Mouse (Mus musculus) CH12F3 (cell line): ENCODE results near the gene Twnk.

ENCODE experiments used
- in situ Hi-C: fragments of 300-500 bp; cut with MboI; formaldehyde crosslinking; loops from 2 replicates; pipeline ENCODE4 v1.14.3; 2020; ENCODE audit warnings: low sequenced_read_pairs

Twnk gene

GRCm38 (mm10) chr19:45005444-45005843 lies at the start of gene Twnk:
Twnk (plus strand) TSS chr19:45005663.
- in situ Hi-C loops, result no loop called here

DNA sequence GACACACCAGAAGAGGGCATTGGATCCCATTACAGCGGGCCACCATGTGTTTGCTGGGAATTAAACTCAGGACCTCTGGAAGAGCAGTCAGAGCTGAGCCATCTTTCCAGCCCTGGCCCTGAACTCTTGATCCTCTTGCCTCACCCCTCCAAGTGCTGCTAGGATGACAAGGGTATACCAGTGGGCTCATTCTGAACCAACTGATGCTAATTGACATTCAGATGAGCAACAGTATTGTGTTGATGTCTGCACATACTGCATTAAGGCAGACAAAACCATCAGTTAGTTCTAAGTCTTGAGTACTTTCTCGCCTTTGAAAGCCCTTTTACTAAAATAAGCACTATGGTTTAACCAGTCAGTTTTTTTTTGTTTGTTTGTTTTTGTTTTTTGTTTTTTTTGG lies 45.8 kb upstream of the Twnk start:
- in situ Hi-C loops, result no loop called here

- in situ Hi-C loops, result no loop called here
Observed at GRCm38 (mm10) chr19:44965978-44966377, 39.5 kb upstream of the Twnk start.

DNA sequence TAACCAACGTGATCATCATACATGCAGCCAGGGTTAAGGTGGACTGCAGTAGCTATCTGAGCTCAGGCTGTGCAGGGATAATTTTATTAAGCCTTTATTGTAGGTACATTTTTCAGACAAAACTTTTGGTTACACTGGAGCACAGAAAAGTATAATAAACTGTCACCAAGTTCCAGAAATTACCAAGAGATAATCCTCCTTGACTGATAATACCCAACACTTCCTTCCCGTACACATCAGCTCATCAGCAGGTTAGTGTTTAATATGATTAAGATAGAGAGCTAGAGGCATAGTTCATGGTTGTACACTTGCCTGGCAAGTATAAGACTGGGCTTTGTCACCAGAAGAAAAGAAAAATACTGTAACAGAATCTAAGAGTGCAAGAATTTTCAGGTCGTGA lies 37.1 kb upstream of the Twnk start:
- in situ Hi-C loops, result no loop called here

DNA sequence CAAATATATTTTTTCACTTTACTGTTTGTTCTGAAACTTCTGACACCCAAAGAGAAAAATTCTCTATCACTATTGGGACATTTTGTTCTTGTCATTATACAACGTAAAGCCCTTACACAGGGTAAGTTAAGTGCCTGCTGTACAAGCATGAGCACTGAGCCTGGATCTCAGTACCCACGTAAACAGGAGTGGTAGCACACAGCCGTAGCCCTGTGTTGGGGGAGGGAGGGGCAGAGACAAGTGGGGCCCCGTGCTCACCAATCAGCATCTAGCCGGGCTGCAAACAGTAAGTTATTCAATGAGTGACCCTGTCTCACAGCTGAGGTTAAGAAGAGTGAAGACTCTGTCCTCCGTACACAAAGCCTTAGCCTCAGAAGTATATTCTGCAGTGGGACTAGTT lies 28.8 kb upstream of the Twnk start:
- in situ Hi-C loops, result no loop called here

DNA sequence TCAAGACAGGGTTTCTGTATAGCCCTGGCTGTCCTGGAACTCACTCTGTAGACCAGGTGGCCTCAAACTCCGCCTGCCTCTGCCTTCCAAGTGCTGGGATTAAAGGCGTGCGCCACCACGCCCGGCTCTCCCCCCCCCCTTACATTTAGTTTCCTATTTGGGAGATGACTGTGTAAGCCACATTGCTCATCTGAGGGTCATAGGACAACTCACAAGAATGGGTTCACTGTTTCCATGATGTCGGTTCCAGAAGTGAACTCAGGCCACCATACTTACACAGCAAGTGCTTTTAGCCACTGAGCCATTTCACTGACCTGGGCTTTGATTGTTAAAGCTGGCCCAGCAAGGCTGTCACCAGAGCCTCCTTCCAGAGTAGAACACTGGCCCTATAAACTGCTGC lies 28.3 kb upstream of the Twnk start:
- in situ Hi-C loops, result no loop called here

DNA sequence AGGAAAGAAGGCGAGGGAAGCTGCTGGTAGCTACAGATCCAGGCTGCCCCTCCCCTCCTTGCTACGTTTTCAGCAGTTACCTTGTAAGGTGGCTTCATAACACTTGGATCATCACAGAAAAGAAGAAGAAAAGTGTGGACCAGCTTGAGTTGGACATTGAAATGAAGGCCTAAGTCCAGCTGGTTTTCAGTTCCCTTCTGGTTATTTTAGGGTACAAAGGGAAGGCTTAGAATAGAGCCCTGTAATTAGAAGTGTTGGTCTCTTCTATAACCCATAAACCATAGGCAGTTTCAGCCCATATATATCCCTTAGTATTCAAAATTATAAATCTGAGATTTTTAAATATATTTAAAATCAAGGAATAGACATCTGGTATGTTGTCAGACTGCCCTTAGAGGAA lies 24.7 kb upstream of the Twnk start:
- in situ Hi-C loops, result no loop called here

DNA sequence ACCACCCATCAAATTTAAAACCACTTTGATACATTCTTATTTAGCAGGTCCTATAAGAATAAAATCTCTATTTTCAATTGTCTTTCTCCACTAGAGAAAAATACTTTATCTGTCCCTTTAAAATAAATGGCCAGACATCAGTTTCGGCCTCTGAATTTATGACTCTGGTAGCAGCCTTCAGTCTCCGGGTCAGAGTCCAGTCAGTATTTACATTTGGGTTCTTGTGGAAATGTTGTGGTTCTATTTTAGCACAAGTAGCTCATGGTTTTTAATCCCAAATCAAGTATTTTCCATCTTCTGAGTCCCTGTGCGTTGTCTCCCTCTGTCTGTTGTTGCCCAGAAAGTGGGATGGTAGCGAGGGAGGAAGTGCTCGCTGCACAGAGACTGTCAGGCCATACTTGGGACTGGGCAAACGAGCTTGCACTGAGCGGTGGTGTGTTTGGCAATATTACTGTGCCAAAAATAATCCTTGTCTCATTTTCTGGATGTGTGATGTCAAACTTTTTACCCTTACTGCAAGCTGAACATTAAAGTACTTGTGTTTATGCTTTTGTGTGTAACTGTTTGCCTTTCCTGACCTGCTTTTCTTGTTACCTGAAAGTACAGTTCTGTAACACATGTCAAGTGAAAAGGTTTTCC lies 22.9 kb upstream of the Twnk start:
- in situ Hi-C loops, result no loop called here

- in situ Hi-C loops, result no loop called here
Observed at GRCm38 (mm10) chr19:44983366-44983765, 22.1 kb upstream of the Twnk start.

DNA sequence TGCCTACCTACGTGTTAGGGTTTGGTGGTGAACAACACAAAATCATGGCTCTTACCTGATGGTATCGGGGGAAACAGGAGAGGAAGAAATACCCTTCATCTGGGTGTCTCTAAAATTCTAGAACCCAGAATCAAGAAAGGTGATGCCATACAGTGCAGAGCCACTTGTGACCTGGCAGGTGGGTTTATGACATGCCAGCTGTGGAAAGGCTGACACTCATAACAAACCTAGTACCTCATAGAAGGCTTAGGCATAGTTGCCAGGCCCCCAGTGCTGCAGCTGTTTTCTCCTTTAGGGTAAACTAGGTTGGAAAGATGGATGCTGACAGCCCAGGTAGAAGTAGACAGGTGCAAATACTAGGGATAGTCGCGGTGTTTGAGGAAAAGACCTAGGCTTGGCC lies 21.0 kb upstream of the Twnk start:
- in situ Hi-C loops, result no loop called here

DNA sequence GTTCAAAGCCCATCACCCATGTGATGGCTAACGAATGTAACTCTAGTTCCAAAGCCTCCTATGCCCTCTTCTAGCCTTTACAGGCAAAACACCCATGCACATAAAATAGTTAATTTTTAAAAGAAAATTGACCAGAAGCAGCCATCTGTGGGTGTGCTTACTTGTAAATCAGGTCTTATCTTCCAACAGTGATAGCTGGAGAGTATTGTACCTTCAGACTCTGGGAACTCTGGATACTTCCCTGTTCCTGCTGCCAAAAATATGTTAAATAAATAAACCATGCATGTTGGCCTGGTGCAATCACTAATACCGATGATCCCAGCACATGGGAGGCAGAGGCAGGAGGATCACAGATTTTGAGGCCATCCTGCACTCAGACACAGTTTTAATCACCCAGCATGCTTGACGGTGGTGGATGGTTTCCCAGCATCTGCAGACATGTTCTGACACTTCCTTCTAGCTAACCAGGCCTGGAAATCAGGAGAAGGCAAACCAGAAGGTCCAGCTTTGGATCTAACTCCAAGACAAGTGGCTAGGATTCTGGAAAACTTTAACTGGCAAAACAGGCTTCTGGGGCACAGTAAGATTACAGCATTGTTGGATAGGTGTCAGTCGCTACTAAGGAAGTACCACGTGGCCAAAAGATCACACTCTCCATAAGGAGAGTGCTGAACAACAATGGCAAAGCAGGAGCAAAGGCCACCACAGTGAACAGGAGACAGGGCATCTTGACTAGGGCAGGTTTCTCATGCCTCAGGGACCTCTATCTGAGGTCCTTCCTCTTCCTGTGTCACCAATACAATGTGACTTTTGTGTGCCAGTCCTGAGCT lies 20.1 kb upstream of the Twnk start:
- in situ Hi-C loops, result no loop called here

GRCm38 (mm10) chr19:44987004-44987403 lies 18.5 kb upstream of the Twnk start:
- in situ Hi-C loops, result no loop called here

- in situ Hi-C loops, result no loop called here
Observed at GRCm38 (mm10) chr19:44987851-44988250, 17.6 kb upstream of the Twnk start.

GRCm38 (mm10) chr19:44988321-44988720 lies 17.1 kb upstream of the Twnk start:
- in situ Hi-C loops, result no loop called here

GRCm38 (mm10) chr19:44988831-44989566 lies 16.5 kb upstream of the Twnk start, which contains the start of gene Sema4g:
Sema4g (plus strand) TSS chr19:44989101.
- in situ Hi-C loops, result no loop called here

DNA sequence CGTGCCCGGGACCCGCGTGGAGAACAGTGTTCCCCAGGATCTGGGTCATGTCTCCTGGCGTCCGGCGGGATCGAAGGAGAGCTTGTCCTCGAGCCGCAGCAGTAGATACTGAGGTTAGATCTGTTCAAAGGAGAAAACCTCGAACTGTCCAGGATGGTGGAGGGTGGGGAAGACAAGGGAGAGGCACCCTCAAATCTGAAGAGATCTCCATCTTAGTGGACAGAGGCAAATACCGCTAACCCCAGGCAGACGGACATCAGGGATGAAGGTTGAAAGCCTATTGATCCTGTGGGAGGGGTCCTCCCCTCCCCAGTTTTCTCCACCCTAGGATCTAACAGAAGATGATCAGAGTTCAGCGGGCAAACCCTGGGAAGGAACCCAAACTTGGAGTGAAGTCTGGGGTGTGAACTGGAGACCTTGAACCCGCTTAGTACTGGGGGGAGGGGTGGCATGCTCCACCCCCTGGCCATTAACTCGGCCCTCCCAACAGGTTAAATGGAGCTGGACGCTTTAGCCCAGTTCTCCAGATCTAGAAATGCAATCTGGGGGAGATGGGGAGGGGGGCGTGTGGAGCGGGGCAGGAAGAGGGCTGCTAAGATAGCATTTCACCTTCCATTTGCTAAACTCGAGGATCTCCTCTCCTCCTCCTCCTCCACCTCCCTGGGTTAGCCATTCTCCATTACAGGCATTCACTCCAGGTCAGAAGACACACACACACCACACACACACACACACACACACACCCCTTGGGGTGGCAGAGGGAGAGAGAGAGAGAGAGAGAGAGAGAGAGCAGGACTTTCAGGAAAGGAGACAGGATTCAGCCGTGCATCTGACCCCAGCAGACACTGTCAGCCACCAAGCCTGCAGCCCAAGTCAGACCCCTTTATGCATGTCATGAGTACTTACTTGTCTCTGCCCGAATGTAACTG lies 15.6 kb upstream of the Twnk start:
- in situ Hi-C loops, result no loop called here

DNA sequence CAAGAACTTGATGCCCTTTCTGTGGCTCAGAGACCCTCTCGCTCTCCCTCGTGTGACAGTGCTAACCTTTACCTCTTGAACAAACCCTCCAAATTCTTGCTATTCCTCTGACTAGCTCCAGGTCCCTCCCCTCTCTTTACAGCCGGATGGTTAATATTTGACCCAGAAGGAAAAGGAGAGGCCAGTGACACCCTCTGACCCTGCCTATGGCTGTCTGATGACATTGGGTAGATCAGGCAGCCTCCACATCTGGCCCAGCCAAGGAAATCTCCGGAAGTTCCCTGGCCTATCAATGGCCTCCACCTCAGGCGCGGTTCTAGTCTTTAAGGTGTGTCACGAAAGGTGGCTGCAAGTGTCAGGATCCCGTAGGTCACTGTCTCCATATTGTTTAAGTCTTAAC lies 14.4 kb upstream of the Twnk start:
- in situ Hi-C loops, result no loop called here

DNA sequence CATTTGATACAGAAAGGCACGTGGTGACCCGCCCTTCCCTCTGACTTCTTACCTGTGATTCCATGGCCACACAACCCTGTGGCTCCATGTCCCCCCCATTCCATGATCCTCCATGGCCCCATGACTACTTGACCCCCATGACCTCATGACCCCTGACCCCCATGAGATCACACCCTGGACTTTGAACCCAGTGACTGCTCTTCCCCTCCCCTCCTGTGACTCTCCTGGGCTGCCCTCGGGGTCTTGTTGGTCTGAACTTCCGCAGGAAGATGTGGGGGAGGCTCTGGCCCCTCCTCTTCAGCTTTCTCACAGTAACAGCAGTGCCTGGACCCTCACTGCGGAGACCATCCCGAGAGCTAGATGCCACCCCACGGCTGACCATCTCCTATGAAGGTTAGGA lies 13.2 kb upstream of the Twnk start:
- in situ Hi-C loops, result no loop called here

DNA sequence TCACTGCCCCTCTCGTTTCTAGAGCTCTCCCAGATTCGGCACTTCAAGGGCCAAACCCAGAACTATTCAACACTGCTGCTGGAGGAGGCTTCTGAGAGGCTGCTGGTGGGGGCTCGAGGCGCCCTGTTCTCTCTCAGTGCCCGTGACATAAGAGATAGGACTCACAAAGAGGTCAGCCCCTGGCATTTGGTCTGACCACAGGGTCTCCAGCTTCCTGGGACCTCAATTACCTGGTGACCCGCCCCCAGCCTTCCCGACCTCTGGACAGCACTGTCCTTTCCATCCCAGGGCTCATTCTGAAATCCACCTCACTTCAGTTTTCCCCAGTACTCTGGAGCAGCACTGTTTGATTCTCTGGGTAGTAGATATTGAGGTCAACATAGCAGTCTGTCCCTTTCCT lies 12.8 kb upstream of the Twnk start:
- in situ Hi-C loops, result no loop called here

DNA sequence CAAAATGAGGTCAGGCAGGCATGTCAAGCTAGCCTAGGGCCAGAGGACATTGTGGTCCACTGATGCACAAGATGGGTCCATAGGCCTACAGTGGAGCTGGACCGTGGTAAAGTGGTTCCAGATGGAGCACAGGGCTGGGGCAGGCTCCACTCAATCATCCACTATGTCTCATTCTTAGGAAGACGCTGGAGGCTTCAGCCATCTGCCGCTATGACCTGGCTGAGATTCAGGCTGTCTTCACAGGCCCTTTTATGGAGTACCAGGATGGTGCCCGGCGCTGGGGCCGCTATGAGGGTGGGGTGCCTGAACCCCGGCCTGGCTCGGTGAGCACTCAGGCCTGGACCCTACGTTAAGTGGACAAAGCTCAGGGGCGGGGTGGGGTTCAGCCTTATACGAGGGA lies 7.7 kb upstream of the Twnk start:
- in situ Hi-C loops, result no loop called here

DNA sequence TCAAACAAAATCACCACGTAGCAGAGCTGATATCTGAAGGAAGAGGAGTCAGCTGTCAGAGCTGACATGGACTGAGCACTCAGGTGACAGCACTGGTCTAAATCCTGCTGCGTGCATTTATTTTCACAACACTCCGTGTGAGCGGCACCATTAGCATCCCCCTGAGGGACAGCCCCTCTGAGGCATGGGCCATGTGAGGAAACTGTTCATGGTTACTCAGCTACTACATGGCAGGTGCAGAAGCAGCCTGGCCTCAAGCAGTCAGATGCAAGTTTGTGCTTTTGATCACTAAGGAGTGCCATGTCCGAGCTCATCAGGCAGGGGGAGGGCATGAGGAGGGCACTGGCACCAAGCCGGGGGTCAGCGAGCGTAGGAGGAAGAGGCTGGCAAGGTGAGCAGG lies 5.8 kb upstream of the Twnk start:
- in situ Hi-C loops, result no loop called here
